Mouse (Mus musculus) B cell, adult 62 days (primary cell): ENCODE results near the gene Klhl22. TPM values are rescaled to one million over a fixed set of nuclear protein-coding genes. Genes with fewer than 3 reads are reported as not detected.

Experiments
- total RNA-seq: library from RNA; stranded (reverse); gene quantifications from 4 replicates; pipeline ENCODE4 v1.2.4, GENCODE M21; 2023

Gene Klhl22
- 10.8 to 21.1 TPM (median 15.3 TPM) in 4 replicates for total RNA-seq

DNA sequence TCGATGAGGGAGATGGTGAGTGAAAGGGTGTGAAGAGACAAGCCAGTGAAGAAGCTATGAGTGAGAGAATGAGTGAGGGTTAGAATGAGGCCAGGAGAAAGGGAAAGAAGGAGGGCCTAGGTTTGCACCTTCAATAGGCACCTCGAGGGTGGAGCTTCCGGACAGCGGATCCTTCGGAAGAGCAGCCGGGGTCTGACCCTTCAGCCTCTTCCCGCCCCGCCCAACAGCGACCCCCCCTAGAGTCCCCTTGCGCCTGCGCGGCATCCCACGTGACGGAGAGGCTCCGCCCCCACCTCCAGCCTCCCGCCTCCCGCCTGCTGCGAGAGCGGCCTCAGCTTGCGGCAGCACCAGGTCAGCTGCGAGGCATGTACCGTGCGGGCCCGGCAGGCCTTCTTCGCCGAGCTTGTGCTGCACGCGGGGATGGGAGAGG is at the start of gene Klhl22:
Klhl22 (plus strand) TSS at position 275 of the 430 bp plus-strand sequence.

DNA sequence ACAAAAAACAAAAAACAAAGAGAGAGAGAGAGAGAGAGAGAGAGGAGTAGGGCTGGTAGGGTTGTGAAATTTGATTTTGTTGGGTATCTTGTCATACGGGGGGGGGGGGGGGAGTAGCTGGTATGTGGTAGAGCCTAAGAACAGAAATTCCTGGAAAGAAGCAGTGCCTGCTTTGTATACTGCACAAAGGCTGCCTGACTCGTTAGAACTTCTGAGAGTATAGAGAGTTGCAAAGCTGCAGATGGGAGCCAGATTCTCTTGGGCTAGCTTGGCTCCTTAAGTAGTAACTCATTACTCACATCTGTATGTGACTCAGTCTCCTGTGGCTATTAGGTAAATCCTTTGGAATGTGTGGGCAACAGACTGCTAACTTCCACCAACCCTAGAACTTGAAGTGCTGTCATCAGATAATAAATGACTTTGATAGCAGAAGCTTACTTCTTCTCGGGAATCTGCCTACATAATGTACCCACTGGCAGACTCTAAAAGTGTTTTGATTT is 26.5 kb upstream of the Klhl22 start, which contains the start of gene Med15:
Med15 (minus strand) TSS at position 51 of the 500 bp plus-strand sequence.

DNA sequence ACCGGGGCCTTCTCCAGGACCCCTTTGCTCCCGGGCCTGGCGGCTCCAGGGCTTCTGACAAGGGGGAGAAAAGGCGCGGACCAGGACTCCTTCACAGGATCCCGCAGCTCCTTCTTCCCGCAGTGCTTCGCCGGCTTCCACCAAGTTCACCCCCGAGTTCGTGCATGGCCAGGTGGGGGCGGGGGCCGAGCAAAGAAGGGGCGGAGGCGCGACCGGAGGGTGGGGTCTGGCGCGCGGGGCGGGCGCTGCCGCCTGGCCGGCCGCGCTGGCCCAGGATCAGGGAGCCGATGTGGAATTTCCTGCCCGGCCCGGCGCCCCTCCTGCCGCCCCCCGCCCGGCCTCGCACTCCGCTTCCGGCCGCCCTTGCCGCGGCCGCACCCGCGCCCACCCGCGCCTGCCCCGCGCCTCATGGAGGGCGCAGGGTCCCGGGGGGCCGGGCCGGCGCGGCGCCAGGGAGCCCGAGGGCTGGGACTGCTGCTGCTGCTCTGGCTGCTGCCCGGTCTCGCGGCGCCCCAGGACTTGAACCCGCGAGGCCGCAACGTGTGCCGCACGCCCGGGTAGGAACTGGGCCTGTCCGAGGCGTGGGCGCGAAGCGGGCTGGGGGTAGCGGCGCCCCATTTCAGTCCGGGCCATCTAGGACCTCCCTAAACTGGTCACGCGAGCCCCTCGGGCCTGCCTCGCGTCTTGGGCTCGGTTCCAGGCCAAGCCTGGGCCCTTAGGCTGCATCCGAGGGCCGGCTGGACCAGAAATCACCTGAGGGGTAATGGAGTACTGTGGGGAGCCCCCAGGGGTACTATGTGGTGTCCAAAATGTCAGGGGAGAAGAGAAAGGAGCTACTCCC is 37.8 kb downstream of the Klhl22 start, which contains the start of gene Scarf2:
Scarf2 (plus strand) TSS at position 312 of the 841 bp plus-strand sequence.

DNA sequence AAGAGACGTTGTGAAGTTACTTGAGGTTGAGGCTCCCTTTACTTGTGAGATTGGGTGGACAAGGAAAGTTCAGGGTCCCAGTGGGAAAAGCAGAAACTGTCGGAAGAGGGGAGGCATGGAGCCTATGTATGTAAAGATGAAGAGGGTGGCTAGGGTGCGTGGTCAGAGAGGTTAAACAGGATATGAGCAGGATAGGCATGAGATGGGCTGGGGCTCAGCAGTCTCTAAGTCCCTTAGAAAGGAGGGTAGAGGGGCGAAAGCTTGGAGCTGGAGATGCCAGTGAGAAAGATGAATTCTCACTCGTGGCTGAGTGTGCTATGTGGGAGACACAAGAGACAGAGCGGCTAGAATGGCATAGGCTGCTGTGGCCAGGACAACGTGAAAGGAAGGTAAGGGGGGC is 73.4 kb downstream of the Klhl22 start, which contains the start of gene B830017H08Rik:
B830017H08Rik (plus strand) TSS at position 301 of the 400 bp plus-strand sequence.

DNA sequence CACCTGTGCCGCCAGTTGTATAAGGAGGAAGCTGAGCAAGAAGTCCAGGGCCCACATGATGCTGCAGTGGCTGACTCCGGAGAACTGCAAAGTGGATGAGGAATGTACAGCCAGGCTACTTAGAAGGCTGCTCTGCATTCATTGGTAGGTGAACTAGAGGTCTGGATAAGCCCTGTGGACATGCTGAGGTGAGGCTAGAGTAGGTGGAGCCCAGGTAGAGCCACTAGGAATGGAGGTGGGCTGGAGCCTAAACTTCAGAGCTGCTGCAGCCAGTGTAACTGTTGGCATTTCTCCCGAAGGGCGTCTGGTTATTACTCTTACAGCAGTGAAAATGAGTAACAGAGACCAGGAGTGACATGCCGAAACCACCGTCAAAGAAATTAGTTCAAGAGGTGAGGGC is 78.6 kb downstream of the Klhl22 start, which contains the start of gene Car15:
Car15 (minus strand) TSS at position 314 of the 400 bp plus-strand sequence.

Other genes with a start within 250 kb of the Klhl22 start
- gene Thap7, start 228.5 kb upstream of the Klhl22 start, total RNA-seq: 25.2 to 39.4 TPM (median 32.4 TPM) in 4 replicates
- gene Lrrc74b, start 198.4 kb upstream of the Klhl22 start, total RNA-seq: 0.31 TPM in 1 of 4 replicates, not detected in the others
- not detected in 4 replicates for gene P2rx6, start 197.7 kb upstream of the Klhl22 start, total RNA-seq
- gene Slc7a4, start 176.4 kb upstream of the Klhl22 start, total RNA-seq: not detected in 4 replicates
- gene Smpd4, start 140.3 kb upstream of the Klhl22 start, total RNA-seq: 45.7 to 50.9 TPM (median 48.8 TPM) in 4 replicates
- gene Ccdc74a, start 113.1 kb upstream of the Klhl22 start, total RNA-seq: not detected in 4 replicates
- 129 to 145 TPM (median 134 TPM) in 4 replicates for gene Med15, start 26.7 kb upstream of the Klhl22 start, total RNA-seq
- gene Scarf2, start 37.7 kb downstream of the Klhl22 start, total RNA-seq: 0.20 TPM in 1 of 4 replicates, not detected in the others
- not detected in 4 replicates for gene B830017H08Rik, start 73.5 kb downstream of the Klhl22 start, total RNA-seq
- gene Car15, start 78.7 kb downstream of the Klhl22 start, total RNA-seq: 9.8 to 15.2 TPM (median 12.4 TPM) in 4 replicates
- 2.4 to 4.3 TPM (median 3.3 TPM) in 4 replicates for gene Gm20518, start 132.1 kb downstream of the Klhl22 start, total RNA-seq
- not detected in 4 replicates for gene Tssk1, start 134.6 kb downstream of the Klhl22 start, total RNA-seq
- gene Dgcr2, start 138.9 kb downstream of the Klhl22 start, total RNA-seq: 56.8 to 69.7 TPM (median 66.1 TPM) in 4 replicates
- not detected in 4 replicates for gene Tssk2, start 139.0 kb downstream of the Klhl22 start, total RNA-seq
- gene Ess2, start 151.7 kb downstream of the Klhl22 start, total RNA-seq: 58.2 to 66.8 TPM (median 59.7 TPM) in 4 replicates
- gene Gsc2, start 155.4 kb downstream of the Klhl22 start, total RNA-seq: not detected in 4 replicates
- gene Slc25a1, start 168.6 kb downstream of the Klhl22 start, total RNA-seq: 26.2 to 31.2 TPM (median 28.5 TPM) in 4 replicates
- not detected in 4 replicates for gene Vpreb2, start 220.8 kb downstream of the Klhl22 start, total RNA-seq